Mouse (Mus musculus): ENCODE data around the gene Trpm1.

Gene Trpm1

GRCm38 (mm10) chr7:64296286-64297010, 142.8 kb downstream of the Trpm1 start:
- DNase-seq, result no peak

DNA sequence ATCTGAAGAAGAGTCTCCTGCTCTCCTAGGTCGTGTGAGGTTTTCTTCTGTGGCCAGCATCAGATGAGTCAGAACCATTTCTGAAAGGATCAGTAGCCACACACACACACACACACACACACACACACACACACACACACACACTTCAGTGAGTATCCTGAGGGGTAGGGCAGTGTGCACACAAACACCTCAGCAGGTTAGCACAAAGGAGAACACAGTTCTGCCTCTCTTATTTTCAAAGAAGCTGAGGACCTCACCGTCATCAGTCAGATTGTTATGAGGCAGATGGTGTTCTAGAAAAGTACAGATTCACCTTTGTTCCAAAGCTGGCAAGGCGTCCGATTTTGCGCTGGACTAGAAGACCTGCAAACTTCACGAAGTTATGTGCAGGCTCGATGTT, 156.6 kb downstream of the Trpm1 start:
- DNase-seq, result no peak

GRCm38 (mm10) chr7:64310756-64311155, 157.1 kb downstream of the Trpm1 start:
- DNase-seq, result no peak

DNA sequence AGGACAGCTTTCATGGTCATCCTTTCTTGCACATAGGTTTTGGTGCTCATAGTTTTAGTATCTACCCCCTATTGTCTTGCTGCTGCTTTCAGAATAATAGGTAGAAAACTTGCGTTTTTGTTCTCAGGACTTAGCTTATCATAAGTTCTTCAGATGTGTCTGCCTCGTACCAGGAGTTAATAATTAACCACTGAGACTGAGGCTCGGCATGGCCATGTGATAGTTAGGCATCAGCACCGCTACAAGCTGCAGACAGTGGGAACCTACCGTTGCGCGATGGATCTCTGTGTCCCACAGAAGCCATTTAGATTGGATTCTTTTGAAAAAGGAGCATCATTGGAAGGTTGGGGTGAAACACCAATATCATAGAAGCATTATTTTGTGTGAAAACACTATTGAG, 159.2 kb downstream of the Trpm1 start:
- DNase-seq, result no peak
